Mouse (Mus musculus) cerebellum, adult 2 months (tissue): ENCODE measurements around the gene Mrs2. TPM values are rescaled to one million over a fixed set of nuclear protein-coding genes. Genes with fewer than 3 reads are reported as not detected.
"Not testable (repeated sequence)": the region's sequence is repeated elsewhere in the genome, so short reads cannot be mapped to it uniquely, and the experiment has no call there.

ENCODE experiments used
- DNase-seq, 2 experiments: peaks; one replicate each; pipeline ENCODE4 v3.0.0; 2021
- H3K27ac ChIP-seq: fragments of 200-500 bp; 2 replicates; pipeline ENCODE4 v1.5.1; 2012; ENCODE audit warnings: low read length, control low read depth, inconsistent platforms; ENCODE audit not compliant: insufficient read depth
- H3K27me3 ChIP-seq: fragments of 200-500 bp; 2 replicates; pipeline ENCODE4 v1.6.1; 2012; ENCODE audit warnings: inconsistent platforms, mild to moderate bottlenecking, low read length, moderate library complexity; ENCODE audit not compliant: control insufficient read depth, insufficient read depth
- H3K4me1 ChIP-seq: fragments of 200-500 bp; 2 replicates; pipeline ENCODE4 v1.6.1; 2011; ENCODE audit warnings: low read length; ENCODE audit not compliant: control insufficient read depth, insufficient read depth
- H3K4me3 ChIP-seq: fragments of 200-500 bp; replicated peaks from 2 replicates; pipeline ENCODE3; 2011; ENCODE audit warnings: mild to moderate bottlenecking, low read depth, low read length, control low read depth; ENCODE audit not compliant: insufficient read depth
- CTCF ChIP-seq: fragments of 200-500 bp; IDR thresholded peaks from 2 replicates; pipeline ENCODE4 v1.5.1; 2011; ENCODE audit warnings: low read depth, mild to moderate bottlenecking, control low read depth, low read length, moderate library complexity, borderline replicate concordance; ENCODE audit not compliant: insufficient read depth
- POLR2A ChIP-seq: fragments of 200-500 bp; IDR thresholded peaks from 2 replicates; pipeline ENCODE4 v1.6.1; 2011; ENCODE audit warnings: low read length, control low read depth, borderline replicate concordance; ENCODE audit not compliant: insufficient read depth
- WGBS: fragments of 180-500 bp; shearing (Covaris S2); methylation state at CpG from one replicate; pipeline ENCODE4 v1.1.7; 2018; 5-methylcytosine and 5-hydroxymethylcytosine counted together
- polyA plus RNA-seq: library from polyadenylated mRNA; depleted of rRNA; stranded (reverse); fragments of >200 nt; gene quantifications from 2 replicates; pipeline ENCODE4 v1.2.3, GENCODE M21; 2012

The Mrs2 gene
- polyA plus RNA-seq, 1 experiment, result 49.0 TPM

DNA sequence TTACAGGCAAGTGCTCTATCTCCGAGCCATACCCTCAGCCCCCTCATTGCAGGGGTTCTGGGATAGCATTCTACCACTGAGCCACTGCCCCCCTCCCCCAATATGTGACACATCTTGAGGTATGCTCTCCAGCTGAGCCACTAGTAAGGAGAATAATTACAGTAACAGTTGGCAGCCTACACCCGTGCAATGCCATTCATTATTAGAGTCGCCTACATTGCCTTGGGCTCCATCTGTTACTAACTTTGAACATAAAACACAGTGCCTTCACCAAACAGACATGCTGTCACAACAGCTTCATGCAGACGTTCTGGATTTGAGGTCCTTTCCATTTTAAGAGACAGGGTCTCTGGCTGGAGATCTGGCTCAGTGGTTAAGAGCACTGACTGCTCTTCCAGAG lies 43.8 kb downstream of the Mrs2 start:
- Histone ChIP-seq H3K4me1 (no peaks in the 10 kb centered on the region), H3K27me3 (no peaks in the 10 kb centered on the region), H3K27ac (no peak overlapping the region), H3K4me3 (no peak overlapping the region)
- DNase-seq, result no peak
- no peak for TF ChIP-seq POLR2A
- TF ChIP-seq CTCF, result no peak
- WGBS, result 32% methylated on average over 4 of the region's 4 CpGs

DNA sequence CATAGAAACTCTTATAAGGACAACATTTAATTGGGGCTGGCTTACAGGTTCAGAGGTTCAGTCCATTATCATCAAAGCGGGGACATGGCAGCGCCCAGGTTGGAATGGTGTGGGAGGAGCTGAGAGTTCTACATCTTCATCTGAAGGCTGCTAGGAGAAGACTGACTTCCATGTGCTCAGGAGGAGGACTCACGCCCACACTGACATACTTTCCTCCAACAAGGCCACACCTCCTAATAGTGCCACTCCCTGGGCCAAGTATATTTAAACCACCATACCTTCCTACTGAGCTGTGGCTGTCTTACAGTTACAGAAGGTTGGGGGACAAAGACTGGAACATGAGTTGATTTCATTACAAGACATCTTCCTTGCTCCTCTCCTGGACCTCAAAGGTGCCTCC lies 48.4 kb downstream of the Mrs2 start:
- H3K4me1 ChIP-seq, H3K27ac ChIP-seq, H3K4me3 ChIP-seq, DNase-seq, H3K27me3 ChIP-seq: not testable (repeated sequence)
- 88% methylated on average over 3 of the region's 3 CpGs for WGBS

DNA sequence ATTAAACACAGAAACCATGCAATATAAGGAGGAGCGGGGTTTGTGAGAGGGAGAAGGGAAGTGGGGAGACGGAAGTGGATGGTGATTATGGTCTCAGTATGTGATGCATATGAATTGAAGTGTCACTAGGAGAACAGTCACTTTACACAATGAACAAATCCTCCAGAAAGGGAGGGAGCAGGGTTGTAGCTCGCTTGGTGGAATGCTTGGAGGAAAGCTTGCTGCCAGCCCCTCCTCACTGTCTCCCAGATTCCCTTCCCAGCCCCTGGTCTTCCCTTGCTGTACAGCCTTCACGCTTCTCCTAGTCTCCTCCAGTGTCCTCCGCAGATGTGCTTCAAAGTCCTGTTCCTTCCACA lies 54.4 kb downstream of the Mrs2 start:
- Histone ChIP-seq H3K4me1 (no peaks in the 10 kb centered on the region), H3K27ac (no peak overlapping the region), H3K4me3 (peak overlapping the region; percentile 45), H3K27me3 (no peaks in the 10 kb centered on the region)
- no peak for TF ChIP-seq CTCF
- WGBS, result 41% methylated on average over 5 of the region's 5 CpGs
- DNase-seq, result no peak

DNA sequence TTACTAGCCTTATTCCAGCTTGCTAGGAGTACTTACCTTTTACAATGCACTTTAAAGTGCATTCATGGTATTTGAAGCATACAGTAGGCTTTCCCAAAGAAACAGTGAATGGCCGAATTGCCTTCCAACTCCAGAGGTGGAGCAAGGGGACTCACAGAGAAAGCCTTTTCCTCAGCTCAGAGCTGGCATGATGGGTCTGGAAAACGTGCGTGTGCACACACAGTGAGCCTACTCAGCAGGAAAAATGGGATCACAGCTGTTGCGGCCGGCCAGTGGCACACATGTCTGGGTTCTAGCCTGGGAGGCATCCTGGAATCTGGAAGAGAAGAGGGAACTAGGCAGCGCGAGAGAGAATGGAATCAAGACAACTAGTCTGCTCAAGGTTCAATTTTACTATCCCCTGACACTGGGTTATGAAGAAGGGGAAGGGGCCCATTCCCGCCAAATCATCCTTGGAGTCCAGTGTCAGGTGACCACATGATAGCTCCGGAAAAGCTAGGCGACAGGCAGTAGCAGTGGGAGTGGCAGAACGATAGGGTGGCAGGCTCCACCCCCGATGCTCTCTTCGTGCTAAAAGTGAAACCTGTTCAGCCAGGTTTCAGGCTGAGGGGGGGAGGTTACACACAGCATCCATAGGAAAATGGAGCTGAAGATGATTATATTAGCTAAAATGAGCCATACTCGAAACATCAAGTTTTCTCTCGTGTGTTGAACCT lies 54.9 kb downstream of the Mrs2 start:
- H3K27me3 ChIP-seq, result no peaks in the 10 kb centered on the region
- no peak for TF ChIP-seq POLR2A
- no peak for TF ChIP-seq CTCF
- DNase-seq, result no peak
- H3K4me3 ChIP-seq, result peak overlapping the region; percentile 45
- no peak overlapping the region for H3K27ac ChIP-seq
- 11% methylated on average over 15 of the region's 15 CpGs for WGBS
- H3K4me1 ChIP-seq, result no peaks in the 10 kb centered on the region

DNA sequence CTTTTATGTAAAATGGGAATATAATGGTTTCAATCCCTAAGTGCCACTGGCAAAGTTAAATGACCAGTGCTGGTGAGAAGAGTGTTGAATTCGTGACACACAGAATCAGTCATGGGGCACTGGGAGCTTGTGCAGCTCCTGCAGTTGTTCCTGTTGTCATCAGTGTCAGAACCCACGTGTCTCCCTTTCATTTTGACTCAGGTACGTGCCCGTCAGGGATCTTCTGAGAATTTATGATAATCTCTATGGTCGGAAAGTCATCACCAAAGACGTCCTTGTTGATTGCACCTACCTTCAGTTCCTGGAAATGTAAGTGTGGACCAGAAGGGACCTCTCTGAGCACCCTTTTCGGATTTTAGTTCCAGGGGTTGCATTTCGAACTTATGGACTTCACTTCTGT lies 58.1 kb downstream of the Mrs2 start:
- Histone ChIP-seq H3K4me1 (no peaks in the 10 kb centered on the region), H3K27me3 (no peaks in the 10 kb centered on the region), H3K27ac (no peak overlapping the region), H3K4me3 (no peak overlapping the region)
- DNase-seq, result no peak
- no peak for TF ChIP-seq POLR2A
- TF ChIP-seq CTCF, result no peak
- WGBS, result 85% methylated on average over 8 of the region's 8 CpGs

DNA sequence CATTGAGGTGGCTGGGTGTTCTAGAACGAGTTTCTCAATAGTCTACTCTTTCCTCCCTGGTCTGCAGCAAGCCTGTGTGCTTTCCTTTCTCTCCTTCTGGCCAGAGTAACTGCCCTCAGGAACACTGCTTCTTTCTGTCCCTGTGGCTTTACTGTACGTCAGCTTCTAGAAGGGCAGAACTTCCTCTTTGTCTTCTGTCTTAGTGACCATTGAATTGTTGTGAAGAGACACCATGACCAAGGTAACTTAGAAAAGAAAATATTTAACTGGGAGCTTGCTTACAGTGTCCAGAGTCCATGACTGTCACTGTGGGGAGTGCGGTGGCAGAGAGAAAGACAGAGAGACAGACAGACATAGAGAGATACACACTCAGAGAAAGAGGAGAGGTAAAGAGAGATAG lies 60.1 kb downstream of the Mrs2 start:
- DNase-seq, result no peak
- Histone ChIP-seq H3K27me3 (no peaks in the 10 kb centered on the region), H3K27ac (no peak overlapping the region), H3K4me1 (no peaks in the 10 kb centered on the region), H3K4me3 (no peak overlapping the region)
- TF ChIP-seq CTCF (no peak), POLR2A (no peak)
- 78% methylated on average over 3 of the region's 3 CpGs for WGBS

DNA sequence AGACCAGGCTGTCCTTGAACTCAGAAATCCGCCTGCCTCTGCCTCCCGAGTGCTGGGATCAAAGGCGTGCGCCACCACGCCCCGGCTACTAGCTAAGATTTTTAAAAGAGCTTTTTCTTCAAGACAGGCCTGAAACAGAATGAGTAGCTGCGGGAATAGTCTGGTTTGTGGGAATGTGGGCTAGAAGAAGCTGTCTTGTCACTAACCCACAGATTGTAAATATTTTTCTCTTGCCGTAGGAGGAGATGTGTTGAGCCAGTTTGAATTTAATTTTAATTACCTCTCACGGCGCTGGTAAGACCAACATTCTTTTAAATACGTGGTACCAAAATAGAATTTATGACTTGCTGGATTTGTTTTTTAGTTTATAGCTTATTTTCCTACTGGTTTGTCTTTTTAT lies 61.5 kb downstream of the Mrs2 start:
- WGBS, result 93% methylated on average over 11 of the region's 11 CpGs
- no peak for TF ChIP-seq CTCF
- no peak for TF ChIP-seq POLR2A
- no peak overlapping the region for H3K27ac ChIP-seq
- no peaks in the 10 kb centered on the region for H3K4me1 ChIP-seq
- H3K4me3 ChIP-seq, result no peak overlapping the region
- no peaks in the 10 kb centered on the region for H3K27me3 ChIP-seq
- no peak for DNase-seq

DNA sequence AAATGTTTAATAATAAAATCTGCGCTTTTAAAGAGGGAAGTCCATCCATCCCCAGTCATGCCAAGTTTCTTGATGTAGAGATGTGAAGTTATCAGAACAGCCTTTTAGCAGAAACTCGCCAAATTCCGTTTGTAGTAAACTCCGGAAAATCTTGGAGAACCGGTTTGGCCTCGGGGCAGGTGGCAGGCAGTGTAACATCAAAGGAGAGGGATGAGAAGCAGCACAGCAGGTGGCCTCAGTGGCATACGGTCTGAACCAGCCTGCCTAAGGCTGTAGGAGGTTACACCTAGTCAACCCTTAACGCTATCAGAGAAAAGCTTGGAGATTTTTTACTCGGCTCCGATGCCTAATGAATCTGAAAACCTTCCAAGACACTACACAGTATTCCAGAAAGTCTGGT lies 64.7 kb downstream of the Mrs2 start:
- Histone ChIP-seq H3K27ac (no peak overlapping the region), H3K4me1 (no peaks in the 10 kb centered on the region), H3K4me3 (no peak overlapping the region), H3K27me3 (no peaks in the 10 kb centered on the region)
- TF ChIP-seq POLR2A (no peak), CTCF (no peak)
- WGBS, result 17% methylated on average over 10 of the region's 10 CpGs
- DNase-seq, result peak in 1 of 2 experiments; percentile 23
